Mouse (Mus musculus) kidney, adult 11 months (tissue): Measurements from ENCODE around the gene Sox15.

Experiments used
- DNase-seq: peaks from one replicate; pipeline ENCODE4 v3.0.0; 2022

Gene Sox15

GRCm38 (mm10) chr11:69645860-69646259, 9.3 kb upstream of the Sox15 start:
- no peak for DNase-seq

DNA sequence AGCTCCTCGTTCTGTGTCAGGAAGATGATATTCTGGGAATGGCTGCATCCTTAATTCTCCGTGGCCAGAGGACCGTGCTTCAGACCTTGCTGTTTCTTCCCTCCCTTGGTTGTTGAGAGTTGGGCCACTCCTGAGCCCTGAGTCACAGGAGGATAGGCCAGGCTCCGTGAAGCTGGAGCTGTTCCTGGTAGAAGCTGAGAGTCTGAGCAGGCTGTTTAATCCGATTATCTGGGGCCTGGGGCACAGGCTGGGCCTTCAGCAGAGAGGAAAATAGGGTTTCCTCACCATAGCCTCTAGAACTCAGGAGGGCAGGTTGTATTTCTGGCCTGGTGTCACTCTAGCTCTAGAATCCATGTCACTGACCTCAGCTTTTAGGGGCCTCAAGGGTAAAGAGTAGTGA, 1.7 kb upstream of the Sox15 start:
- DNase-seq, result no peak

DNA sequence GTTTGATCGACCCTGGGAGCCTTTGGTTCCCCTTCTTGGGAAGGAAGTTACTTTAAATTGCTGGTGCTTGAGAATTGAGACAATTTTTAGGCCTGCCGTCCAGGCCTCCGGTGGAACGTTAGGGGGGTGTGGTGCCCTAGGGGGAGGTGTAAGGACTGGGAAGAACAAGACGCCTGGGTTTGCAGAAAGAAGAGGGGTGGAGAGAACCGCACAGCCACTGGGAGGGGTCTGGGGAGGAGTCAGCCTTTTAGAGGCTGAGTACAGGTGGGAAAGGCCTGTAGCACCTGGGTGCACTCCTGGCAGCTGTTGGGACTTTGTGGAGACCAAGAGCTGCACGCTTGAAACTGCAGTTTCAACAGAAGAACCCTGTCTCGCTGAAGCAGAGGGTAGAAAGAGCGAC, 354 bp upstream of the Sox15 start:
- DNase-seq, result no peak

GRCm38 (mm10) chr11:69656065-69656455, 946 bp downstream of the Sox15 start:
- DNase-seq, result no peak

DNA sequence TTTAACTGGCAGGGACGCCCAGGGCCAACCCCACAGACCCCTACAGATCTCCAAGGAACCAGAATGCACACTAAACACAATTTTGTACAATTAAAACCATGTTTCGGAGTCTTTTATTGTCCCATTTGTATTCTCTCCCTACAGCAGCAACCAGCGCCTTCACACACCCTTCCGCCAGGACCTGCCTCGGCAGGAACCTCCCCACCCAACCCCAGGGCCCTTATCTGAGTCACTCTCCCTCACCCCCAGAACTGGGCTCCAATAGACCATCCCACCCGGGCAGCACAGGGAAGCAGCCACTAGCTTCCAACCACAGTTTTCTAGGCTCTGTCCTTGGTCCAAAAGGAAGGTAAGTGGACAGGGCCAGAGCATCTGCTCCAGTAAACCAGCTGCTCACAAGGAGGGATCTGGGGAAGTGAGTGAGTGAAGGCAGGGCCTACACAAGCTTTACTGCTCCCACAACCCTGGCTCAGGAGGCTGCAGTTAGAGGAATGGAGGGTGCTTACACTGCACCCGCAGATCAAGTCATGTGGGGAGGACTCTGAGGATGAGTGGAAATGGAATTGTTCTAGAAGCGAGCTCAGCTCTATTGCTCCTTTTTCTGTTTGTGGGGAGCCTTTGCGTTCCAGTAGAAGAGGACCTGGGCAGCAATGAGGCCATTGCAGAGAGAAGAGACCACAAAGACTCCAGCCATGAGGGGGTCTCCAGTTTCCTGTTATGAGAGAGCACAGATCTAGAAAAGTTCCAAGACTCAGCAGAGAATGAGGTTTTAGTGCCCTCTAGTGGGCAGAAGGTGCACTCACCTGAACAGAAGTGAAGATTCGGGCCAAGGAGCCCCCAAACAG, 1.7 kb downstream of the Sox15 start:
- no peak for DNase-seq

DNA sequence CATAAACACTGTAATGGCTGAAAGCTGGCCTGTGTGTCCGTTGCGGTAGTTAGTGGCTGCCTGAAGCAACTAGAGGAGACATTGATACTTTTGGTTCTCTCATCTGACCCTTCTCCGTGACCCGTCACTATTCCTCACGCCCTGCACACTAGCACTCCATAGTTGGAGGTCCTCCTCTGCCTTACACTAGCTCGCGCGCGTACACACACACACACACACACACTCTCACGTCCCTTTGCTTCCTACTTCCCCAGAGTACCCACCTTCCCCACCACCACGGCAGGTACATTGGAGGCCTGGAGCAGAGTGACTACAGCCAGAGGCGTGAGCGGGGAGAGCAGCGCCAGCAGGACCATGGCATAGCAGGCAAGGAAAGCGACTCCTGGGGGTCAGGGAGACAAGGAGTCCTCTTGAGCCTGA, 2.4 kb downstream of the Sox15 start:
- no peak for DNase-seq

- DNase-seq, result no peak
These were observed 6.2 kb downstream of the Sox15 start for GRCm38 (mm10) chr11:69661221-69661881.

DNA sequence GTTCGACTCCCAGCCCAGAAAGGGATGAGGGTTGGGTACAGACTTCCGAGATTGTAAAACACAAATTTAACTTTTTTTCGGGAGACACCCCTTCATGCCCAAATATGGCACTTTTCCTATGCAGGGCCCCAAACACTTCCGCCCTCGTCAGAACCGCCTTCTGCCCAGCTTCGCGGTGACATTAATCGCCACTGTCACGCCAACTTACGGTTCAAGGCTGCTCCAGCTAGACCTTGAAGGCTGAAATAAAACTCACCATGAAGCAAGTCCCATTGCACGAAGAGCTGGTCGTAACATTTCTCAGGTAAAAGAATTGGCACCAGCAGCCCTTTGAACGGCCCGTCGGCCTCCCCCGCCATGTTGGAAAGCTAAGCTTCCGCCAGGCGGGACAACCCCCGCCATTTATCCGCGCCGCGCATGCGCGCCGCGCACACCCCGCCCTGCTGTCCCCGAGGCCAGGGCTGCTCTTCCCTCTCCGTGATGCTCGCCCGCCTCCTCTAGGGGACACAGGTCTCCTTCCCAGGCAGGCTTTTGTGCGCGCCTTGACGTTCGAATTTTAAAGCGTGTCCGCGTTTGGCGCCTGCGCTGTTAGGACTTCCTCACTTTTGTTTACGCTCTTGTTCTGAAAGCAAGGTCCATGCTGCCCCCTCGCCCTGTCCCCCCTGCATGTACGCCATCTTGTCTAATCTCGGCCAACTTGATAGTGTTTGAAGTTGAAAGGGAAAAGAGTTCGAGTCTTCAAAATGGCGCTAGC, 7.3 kb downstream of the Sox15 start, which contains the start of gene Mpdu1:
TSS of gene Mpdu1 (minus strand) at position 430 of the 754 bp plus-strand sequence.
- peak; percentile 96 for DNase-seq

- DNase-seq, result peak; percentile 38
These were observed 8.0 kb downstream of the Sox15 start for GRCm38 (mm10) chr11:69662967-69663671.

GRCm38 (mm10) chr11:69663795-69664194, 8.7 kb downstream of the Sox15 start:
- peak; percentile 58 for DNase-seq

DNA sequence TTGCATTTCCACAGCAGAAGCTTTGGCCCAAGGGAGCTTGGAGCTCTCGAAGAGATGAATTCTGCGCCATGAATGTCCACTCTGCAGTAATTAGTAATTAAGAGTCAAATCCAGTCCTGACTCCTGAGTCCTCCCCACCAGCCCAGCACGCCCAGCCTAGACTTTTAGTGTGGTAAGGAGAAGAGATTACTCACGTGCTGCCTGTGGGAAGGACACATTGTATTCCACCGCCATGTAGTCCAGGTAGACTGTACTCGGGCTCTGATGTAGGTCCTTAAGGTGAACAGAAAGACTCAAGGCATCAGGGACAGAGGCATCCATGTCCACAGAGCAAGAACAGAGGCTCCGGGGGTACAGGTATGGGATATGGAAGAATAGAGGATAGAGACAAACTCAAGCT, 9.7 kb downstream of the Sox15 start:
- DNase-seq, result no peak

GRCm38 (mm10) chr11:69665457-69665960, 10.4 kb downstream of the Sox15 start:
- no peak for DNase-seq

DNA sequence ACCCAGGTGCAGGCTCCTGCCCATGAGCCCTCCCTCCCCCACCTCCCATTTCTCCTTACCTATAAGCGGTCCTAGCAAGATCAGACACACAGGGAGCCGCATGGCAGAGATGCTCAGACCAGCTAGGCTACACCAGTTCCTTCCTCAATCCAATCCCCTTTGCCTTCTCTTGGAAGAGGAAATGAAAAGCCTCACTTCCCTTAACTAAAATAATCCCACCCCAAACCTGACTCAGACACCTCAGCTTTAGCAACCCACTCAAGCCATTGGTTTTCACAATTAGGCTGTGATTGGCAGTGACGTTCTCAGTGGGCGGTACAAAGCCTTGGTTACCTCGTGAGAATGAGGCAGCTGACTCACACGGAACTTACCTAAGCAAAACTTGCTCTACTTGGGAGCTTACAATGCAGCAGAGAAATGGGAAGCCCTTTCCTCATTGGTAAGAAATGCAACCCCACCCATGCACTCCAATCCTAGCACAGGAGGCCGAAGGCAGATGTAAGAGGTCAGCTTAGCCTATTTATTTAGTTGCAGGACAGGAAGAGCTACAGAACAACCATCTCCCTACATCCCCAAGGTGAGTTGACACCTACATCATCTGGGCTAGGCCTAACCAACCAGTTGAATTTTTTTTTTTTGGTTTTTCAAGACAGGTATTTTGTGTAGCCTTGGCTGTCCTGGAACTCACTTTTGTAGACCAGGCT, 11.0 kb downstream of the Sox15 start, which contains the start of gene Cd68:
TSS of gene Cd68 (minus strand) at position 193 of the 704 bp plus-strand sequence.
- DNase-seq, result peak; percentile 37

DNA sequence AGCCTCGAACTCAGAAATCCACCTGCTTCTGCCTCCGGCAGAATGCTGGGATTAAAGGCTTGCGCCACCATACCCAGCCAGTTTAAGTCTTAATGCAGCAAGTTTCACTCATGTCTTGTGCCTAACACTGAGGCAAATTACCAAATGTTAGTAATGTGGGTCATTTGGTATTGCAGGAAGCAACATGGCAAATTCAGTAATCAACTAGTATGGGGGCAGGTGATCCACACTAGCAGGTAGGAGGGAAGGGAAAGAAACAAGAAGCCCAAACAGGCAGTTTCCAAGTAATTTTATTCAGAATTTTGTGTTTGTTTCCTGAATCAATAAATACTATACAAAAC, 11.5 kb downstream of the Sox15 start:
- no peak for DNase-seq

DNA sequence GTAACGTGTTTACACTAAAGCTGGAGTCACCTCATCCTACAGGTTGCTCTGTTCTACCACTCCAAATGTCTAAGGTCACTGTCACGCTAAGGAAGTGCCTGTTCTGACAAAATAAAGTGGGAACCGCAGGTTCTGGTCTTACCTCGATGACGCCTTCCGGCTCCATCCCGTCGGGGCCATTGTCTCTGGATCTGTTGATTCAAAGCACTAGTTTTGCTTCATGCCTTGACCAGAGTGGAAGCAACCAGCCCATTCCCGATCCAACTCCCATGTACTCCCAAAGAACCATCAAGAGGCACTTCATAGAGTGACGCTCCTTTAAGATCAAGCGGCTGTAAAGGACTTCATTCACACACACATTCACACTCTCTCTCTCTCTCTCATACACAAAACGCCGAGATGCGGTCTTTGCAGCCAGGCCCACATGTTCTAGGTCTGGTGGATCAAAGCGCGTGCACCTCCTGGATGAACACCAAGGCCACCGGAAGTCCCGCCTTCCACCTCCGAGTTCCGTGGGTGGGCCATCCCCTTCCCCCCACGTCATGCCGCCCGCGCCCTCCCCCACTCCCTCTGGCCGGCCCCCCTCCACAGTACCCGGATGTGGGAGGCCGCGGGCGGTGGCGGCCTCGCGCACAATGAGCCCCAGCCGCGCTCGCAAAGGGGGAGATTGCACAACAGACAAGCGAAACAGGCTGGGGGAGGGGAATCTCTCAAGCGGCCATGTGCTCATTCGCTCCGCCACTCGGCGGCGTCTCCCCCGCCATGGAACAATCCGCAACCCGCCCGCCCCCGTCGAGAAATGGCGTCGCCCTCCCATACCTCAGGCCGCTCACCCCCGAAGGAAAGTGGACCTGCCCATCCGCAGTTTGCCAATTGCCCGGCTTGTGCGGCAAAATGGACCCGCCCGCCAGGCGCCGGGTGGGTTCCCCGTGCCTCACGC, 15.9 kb downstream of the Sox15 start:
- peak; percentile 91 for DNase-seq

DNA sequence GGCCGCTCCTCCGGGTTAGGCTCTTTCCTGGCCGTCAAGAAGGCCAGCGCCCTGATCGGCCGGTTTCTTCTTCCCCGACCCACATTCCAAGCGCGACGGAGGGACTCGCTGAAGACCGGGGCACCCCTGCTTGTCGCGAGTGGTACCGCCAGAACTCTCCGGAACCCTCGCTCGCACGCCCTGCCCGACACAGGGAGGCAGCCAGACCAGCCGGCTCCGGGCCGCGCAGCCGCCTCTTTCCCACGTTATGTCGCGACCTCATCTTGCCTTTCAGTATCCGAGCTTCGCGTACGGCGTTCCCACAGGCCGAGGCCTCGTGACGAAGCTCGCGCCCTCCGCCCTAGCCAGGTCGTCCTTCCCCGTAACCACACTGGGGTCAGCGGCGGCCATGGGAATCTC, 16.6 kb downstream of the Sox15 start:
- DNase-seq, result no peak

GRCm38 (mm10) chr11:69672211-69672706, 17.1 kb downstream of the Sox15 start, which contains the start of gene Eif4a1:
TSS of gene Eif4a1 (minus strand) at chr11:69672423.
- DNase-seq, result peak; percentile 100

DNA sequence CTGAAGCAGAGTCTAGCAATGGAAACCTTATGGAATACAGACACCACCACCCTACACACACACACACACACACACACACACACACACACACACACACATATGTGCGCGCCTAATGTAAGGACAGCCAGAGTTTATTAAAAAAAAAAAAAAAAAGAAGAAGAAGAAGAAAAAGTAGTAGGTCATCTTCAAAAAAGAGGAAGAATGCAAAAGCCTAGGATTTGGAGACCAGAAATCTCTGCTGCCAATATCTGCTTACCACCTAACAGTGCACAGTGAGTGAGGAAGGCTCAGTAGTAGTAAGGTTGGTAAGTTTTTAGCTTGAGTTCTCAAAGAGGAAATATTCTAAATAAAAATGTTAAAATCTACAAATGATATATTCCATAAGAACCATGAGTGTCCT, 24.0 kb downstream of the Sox15 start:
- no peak for DNase-seq

DNA sequence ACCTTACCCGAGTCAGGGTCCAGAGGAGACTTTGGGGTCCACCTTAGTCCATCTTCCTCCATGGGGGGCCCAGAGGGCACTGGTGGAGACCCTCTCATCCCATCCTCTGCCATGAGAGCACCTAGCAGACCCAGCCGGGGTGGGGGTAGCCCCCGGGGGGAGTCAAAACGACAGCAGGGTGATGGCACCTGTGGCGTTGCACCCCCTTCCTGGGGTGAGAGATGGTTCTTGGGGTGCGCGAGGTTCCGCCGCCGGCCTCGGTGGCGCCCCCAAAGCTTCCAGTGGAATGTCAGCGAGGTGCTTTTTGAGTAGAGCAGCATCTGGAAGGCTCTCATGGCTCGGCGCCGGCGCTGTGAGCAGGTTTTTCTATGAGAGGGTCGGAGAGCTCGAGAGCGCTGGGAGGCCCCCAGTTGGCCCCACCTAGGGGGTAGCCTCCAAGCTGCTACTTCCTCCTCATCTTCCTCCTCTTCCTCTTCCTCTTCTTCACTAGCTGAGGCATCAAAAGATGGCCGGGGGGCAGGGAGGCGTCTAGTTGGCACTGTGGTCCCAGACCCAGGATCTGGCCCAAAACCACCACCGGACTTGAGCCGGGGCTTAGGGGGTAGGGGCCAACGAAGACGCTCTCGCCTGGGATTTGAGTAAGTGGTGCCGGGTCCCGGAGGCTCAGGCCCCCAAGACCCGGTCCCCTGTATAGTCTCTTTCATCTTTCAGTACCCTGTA, 25.2 kb downstream of the Sox15 start:
- DNase-seq, result no peak
